Comparison of ENCODE assay signal across 9 mouse cellular contexts in genomic region chr4:57788709-57789108, GRCm38 (mm10).
DNase-seq lines count a peak whose midpoint lies in the region; ATAC-seq and TF ChIP-seq lines count a peak whose summit lies in the region.
"Had no signal": no experiment of that assay in that cellular context is flagged by ENCODE, and none has a peak within 500 bp of the region (broad histone marks: within the 10 kb centered on the region; RNA-seq: fewer than 3 reads in every experiment).

No protein-coding gene starts in this region.

- H3K9me3 ChIP-seq in liver, postnatal 0 days (ENCODE audit: low read length), result no peaks in the 10 kb centered on the region
- H3K9me3 ChIP-seq in liver, embryonic 12.5 days (replicated peaks), result no peaks in the 10 kb centered on the region
- H3K9me3 ChIP-seq: limb, embryonic 12.5 days had no signal

- H3K27ac ChIP-seq in liver, postnatal 0 days (ENCODE audit: low read depth), result no peak overlapping the region
- H3K27ac ChIP-seq in liver, embryonic 12.5 days, result no peak overlapping the region
- H3K27ac ChIP-seq: limb, embryonic 12.5 days had no signal

- H3K9ac ChIP-seq in liver, postnatal 0 days (replicated peaks), result no peak overlapping the region
- H3K9ac ChIP-seq in liver, embryonic 12.5 days, result no peak overlapping the region
- H3K9ac ChIP-seq: limb, embryonic 12.5 days had no signal

- no peaks in the 10 kb centered on the region for H3K27me3 ChIP-seq in liver, postnatal 0 days (ENCODE audit: insufficient read depth, low read length)
- H3K27me3 ChIP-seq in liver, embryonic 12.5 days (replicated peaks), result peaks cover 15% of the 10 kb centered on the region

- ATAC-seq in liver, postnatal 0 days, result no peak
- ATAC-seq in liver, embryonic 12.5 days, result no peak
- peak; percentile 35 for ATAC-seq in inflammation-experienced regulatory T-cells, adult 6 months

- 59% methylated on average over 5 of the region's 5 CpGs for WGBS in liver, postnatal 0 days (ENCODE audit: insufficient replicate concordance)
- 59% methylated on average over 5 of the region's 5 CpGs for WGBS in liver, embryonic 12.5 days (ENCODE audit: insufficient replicate concordance)

- H3K36me3 ChIP-seq in liver, postnatal 0 days (replicated peaks; ENCODE audit: insufficient read depth, low read length), result no peaks in the 10 kb centered on the region
- H3K36me3 ChIP-seq in liver, embryonic 12.5 days, result no peaks in the 10 kb centered on the region
- H3K36me3 ChIP-seq: limb, embryonic 12.5 days had no signal

- no peak overlapping the region for H3K4me2 ChIP-seq in liver, postnatal 0 days (ENCODE audit: low read depth, low read length)
- H3K4me2 ChIP-seq in liver, embryonic 12.5 days, result no peak overlapping the region
- H3K4me2 ChIP-seq: limb, embryonic 12.5 days had no signal

- no peak overlapping the region for H3K4me3 ChIP-seq in liver, postnatal 0 days (ENCODE audit: low read depth, low read length)
- no peak overlapping the region for H3K4me3 ChIP-seq in liver, embryonic 12.5 days
- H3K4me3 ChIP-seq: limb, embryonic 12.5 days had no signal

- DNase-seq in adrenal gland, postnatal 10 days, result peak; percentile 35
- DNase-seq in adrenal gland, postnatal 4 days (ENCODE audit: low spot score in 2 of 2), result no peak
- no peak for DNase-seq in liver, postnatal 0 days
- DNase-seq in thymus, postnatal 0 days (ENCODE audit: low spot score), result peak; percentile 52
- DNase-seq in cerebellum, postnatal 4 days (ENCODE audit: low spot score in 2 of 2), result no peak
- DNase-seq in MN1 (ENCODE audit: low spot score), result no peak

- peak; percentile 65 for TF ChIP-seq CTCF in liver, postnatal 0 days (IDR thresholded peaks at IDR 0.05; ENCODE audit: low read depth)

- peaks cover under 1% of the 10 kb centered on the region; the same call in 1 of the 2 replicates for H3K4me1 ChIP-seq in liver, postnatal 0 days (ENCODE audit: insufficient read depth)
- peaks cover 4% of the 10 kb centered on the region for H3K4me1 ChIP-seq in liver, embryonic 12.5 days
- H3K4me1 ChIP-seq: limb, embryonic 12.5 days had no signal

- TF ChIP-seq EP300 in liver, postnatal 0 days (IDR thresholded peaks at IDR 0.05; ENCODE audit: low read depth), result no peak

Comparison
In these comparisons a context has a peak if more than half of its experiments do, and no peak if none do; other contexts are left out.
1. DNase-seq: peak in adrenal gland, postnatal 10 days (single experiment) and thymus, postnatal 0 days (single experiment); none in adrenal gland, postnatal 4 days (0 of 2), liver, postnatal 0 days (single experiment), cerebellum, postnatal 4 days (0 of 2) and MN1 (single experiment).